Mouse (Mus musculus): ENCODE results near the gene Krtap4-6.
"Not testable (repeated sequence)": the region's sequence is repeated elsewhere in the genome, so short reads cannot be mapped to it uniquely, and the experiment has no call there.

The Krtap4-6 gene

DNA sequence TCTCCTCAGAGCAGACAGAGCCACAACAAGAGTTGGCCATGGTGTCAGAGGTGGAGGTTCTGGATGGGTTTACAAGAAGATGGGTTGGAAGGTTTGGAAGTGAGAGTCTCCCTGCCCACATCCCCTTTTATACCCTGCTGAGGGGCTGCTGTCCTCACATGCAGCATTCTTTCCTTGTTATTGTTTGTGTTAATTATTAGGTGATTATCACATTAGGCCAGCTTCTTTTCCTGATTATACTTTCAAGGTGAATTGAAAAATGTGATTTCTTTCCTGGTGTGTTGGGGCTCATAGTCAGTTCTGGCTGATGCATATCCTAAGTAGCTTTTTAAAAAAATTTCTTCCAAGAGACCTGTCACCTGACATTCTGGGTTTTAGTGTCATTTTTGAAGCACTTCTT, at the start of gene Krtap4-6:
Krtap4-6 (minus strand) TSS at position 101 of the 400 bp plus-strand sequence.
- DNase-seq (ENCODE audit: low spot score): no peak

DNA sequence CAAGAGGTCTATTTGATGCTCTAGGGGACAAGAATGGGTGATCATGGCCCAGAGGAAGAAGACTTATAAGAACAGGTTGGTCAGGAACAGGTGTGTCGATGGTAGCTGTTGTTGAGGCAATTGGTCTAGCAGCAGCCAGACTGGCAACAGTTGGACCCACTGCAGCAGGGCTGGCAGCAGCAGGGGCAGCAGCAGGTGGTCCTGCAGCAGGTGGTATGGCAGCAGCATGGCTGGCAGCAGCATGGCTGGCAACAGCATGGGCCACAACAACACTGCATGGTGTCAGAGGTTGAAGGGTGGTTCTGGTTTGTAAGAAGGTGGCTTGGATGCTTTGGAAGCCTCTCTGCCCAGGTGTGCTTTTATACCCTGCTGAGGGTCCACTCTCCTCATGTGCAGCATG, 24.7 kb upstream of the Krtap4-6 start, which contains the start of gene Gm14190:
Gm14190 (minus strand) TSS at position 278 of the 400 bp plus-strand sequence.
- no peak for DNase-seq (ENCODE audit: low spot score)

DNA sequence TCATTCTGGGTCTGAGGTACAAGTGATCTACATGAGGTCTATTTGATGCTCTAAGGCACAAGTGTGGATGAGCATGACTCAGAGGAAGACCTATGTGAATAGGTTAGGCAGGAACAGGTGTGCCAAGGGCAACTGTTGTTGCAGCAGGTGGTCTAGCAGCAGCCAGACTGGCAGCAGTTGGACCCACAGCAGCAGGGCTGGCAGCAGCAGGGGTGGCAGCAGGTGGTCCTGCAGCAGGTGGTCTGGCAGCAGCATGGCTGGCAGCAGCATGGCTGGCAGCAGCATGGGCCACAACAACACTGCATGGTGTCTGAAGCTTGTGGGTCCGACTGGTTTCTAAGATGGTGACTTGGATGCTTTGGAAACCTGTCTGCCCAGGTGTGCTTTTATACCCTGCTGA, 19.5 kb upstream of the Krtap4-6 start:
- DNase-seq (ENCODE audit: low spot score): not testable (repeated sequence)

DNA sequence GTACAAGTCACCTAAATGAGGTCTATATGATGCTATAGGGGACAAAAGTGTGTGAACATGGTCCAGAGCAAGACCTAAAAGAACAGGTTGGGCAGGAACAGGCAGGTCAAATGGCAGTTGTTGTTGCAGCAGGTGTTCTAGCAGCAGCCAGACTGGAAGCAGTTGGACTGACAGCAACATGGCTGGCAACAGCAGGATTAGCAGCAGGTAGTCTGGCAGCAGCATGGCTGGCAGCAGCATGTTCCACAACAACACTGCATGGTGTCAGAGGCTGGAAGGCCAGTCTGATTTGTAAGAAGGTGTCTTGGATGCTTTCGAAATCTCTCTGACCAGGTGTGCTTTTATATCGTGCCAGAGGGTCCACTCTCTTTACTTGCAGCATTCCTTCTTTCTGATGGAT, 17.7 kb upstream of the Krtap4-6 start:
- DNase-seq (ENCODE audit: low spot score): no peak

DNA sequence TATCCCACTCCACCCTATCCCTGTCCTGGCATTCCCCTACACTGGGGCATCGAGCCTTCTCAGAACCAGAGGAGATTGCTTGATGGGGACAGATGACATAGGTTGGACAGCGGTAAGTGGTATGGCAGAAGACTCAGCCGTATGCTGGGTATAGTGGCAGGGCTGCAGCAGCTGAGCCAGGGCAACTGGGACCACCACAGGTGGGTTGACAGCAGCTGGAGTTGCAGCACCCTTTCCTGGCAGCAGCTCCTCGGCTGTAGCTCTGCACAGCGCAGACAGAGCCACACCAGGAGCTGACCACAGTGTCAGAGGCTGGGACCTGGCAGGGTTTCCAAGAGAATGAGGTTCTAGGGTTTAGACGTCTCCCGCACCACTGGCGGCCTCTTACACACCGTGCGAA, 3.0 kb downstream of the Krtap4-6 start:
- no peak for DNase-seq (ENCODE audit: low spot score)

DNA sequence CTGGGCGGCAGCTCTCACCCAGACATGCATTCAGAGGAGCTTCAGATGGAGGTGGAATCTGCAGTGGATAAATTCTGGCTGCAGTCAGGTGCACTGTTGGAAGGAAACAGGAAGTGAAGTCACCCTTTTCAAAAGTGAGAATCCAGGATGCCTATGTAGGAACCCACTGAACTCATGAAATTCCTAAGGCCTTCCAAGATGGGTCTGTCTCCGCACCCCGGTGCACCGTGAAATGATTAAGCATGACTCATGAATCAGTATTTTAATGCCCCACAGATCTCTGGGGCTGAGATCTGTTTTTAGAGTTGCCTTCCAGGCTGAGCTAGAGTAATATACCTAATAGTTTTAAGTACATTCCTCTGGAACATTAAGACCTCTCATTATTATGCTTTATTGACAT, 6.5 kb downstream of the Krtap4-6 start:
- no peak for DNase-seq (ENCODE audit: low spot score)

DNA sequence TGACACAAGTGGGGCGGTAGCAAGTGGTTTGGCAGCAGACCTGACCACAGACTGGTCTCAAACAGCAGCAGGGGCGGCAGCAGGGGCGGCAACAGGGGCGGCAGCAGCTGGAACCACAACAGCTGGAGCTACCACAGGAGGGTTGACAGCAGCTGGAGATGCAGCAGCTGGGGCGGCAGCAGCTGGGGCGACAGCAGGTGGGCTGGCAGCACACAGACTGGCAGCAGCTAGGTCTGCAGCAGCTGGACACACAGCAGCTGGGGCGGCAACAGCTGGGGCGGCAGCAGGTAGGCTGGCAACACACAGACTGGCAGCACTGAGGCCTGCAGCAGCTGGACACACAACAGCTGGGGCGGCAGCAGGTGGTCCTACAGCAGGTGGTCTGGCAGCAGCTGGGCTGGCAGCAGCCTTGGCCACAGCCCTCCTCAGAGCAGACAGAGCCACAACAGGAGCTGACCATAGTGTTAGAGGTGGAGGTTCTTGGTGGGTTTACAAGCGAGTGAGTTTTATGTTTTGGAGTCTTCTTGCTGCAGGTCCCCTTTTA, 7.2 kb downstream of the Krtap4-6 start, which contains the start of gene Gm11563:
Gm11563 (minus strand) TSS at position 494 of the 544 bp plus-strand sequence.
- not testable (repeated sequence) for DNase-seq (ENCODE audit: low spot score)

DNA sequence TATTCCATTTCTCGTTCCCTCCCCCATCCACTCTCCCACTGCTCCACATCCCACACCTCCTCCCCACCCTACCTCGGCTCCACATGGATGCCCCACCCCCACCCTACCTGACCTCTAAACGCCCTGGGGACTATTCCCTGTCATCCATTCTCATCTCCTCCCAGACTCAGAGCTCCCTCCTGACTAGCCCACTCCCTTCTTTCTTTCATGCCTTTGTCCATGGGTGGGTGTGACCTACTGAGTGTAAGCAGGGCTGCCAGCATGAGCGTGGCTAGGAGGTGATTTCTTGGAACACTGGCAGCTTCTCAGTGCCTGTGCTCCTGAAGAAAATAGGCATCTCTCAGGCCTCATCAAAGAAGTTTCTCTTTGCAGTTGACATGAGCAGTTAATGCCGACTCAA, 8.7 kb downstream of the Krtap4-6 start:
- no peak for DNase-seq (ENCODE audit: low spot score)

DNA sequence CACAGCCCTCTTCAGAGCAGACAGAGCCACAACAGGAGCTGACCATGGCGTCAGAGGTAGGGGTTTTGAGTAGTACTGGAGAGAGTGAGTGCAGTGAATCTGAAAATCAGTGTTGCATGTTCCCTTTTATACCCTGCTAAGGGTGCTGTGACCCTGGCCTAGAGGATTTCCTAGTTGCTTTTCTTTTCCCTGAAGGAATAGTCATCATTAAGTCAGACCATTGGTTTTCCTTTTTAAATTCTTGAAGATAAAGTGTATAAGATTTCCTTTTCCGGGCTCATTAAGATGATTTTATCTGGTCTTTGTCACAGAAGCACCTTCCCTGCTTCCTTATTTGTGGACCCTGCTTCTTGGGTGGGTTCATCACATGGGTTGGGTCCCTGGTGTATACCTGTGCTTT, 15.6 kb downstream of the Krtap4-6 start, which contains the start of gene Gm11555:
Gm11555 (minus strand) TSS at position 101 of the 400 bp plus-strand sequence.
- DNase-seq (ENCODE audit: low spot score): no peak

DNA sequence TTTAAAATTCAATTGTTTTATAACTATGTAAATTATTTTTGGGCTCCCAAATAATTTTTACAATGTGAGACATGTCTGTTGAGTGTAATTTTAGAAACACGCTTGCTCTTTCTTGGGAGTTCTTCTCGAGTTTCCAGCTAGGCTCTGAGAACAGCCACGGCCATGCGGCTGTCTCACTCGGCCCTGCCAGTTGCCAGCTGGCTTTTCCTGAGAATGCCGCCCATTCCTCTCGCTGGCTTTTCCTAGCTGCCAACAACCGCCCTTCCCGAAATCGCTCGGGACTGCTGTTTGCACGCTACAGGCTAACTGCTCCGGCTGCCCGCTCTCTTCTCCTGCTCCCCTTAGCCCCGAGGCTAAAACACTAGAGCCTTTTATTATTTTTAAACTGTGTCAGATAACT, 19.3 kb downstream of the Krtap4-6 start:
- DNase-seq (ENCODE audit: low spot score): no peak

DNA sequence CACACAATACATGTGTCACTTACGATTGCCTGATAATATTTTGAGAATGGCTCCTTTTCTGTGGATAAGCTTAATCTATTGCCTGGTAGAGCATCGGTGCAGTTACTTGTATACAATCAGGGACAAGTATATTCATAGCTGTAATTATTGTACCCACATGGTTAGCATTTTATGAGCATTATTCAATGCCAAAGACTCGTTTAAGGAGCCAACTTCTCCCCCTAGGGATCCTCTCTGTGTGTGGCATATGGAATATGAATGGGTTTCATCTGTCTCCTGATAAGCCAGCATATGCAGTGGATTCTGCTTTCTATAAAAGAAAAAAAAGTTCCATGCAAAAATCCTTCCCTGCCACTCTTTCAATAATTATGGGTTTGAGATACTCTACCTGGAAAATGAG, 21.4 kb downstream of the Krtap4-6 start:
- DNase-seq (ENCODE audit: low spot score): no peak

DNA sequence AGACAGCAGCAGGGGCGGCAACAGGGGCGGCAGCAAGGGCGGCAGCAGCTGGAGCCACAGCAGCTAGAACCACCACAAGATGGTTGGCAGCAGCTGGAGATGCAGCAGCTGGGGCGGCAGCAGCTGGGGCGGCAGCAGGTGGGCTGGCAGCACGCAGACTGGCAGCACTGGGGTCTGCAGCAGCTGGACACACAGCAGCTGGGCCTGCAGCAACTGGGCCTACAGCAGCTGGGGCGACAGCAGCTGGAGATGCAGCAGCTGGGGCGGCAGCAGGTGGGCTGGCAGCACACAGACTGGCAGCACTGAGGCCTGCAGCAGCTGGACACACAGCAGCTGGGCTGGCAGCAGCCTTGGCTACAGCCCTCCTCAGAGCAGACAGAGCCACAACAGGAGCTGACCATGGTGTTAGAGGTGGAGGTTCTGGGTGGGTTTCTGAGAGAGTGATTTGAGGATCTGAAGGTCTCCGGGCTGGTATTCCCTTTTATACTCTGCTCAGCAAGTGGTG, 22.1 kb downstream of the Krtap4-6 start, which contains the start of gene Krtap4-7:
Krtap4-7 (minus strand) TSS at position 455 of the 505 bp plus-strand sequence.
- not testable (repeated sequence) for DNase-seq (ENCODE audit: low spot score)

DNA sequence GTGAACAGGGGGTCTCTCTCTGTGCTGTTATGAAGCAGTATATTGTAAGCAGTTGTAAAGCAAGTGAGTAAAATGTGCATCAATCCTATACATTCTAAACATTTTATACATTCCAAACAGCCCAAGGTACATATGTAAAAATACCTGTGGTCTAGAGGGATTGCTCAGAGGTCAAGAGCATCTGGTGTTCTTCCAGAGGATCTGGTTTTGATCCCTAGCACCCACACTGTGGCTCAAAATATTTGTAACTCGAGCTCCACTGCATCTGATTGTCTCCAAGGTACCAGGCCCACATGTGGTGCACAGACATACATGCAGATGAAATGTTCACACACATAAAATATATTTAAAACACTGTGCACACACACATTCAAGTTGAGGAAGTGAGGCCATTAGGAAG, 24.8 kb downstream of the Krtap4-6 start:
- DNase-seq (ENCODE audit: low spot score): no peak

DNA sequence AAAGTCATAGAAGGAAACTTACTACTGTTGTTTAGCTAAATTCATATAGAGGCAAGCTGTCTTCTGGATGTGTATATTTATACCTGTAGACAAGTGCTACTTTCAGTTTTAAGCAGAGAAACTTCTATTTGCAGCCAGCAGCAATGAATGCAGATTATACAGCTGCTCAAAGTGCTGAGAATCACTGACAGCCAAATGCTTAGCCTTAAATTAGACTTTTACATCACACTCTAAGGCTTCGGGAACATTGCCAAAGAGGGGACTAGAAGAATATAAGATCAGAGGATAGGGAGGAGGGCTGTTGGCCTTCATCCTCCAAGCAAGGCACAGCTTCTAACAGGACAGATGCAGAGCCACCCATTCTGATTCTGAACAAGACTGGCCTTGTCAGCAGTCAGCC, 28.7 kb downstream of the Krtap4-6 start:
- no peak for DNase-seq (ENCODE audit: low spot score)

DNA sequence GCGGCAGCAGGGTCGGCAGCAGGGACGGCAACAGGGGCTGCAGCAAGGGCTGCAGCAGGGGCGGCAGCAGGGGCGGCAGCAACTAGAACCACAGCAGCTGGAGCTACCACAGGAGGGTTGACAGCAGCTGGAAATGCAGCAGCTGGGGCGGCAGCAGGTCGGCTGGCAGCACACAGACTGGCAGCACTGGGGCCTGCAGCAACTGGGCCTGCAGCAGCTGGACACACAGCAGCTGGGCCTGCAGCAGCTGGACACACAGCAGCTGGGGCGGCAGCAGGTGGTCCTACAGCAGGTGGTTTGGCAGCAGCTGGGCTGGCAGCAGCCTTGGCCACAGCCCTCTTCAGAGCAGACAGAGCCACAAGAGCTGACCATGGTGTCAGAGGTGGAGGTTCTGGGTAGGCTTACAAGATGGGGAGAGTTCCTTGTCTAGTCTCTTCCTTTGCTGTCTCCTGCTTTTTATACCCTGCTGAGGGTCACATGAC, 31.1 kb downstream of the Krtap4-6 start, which contains the start of gene Krtap4-2:
Krtap4-2 (minus strand) TSS at position 432 of the 482 bp plus-strand sequence.
- DNase-seq (ENCODE audit: low spot score): no peak

DNA sequence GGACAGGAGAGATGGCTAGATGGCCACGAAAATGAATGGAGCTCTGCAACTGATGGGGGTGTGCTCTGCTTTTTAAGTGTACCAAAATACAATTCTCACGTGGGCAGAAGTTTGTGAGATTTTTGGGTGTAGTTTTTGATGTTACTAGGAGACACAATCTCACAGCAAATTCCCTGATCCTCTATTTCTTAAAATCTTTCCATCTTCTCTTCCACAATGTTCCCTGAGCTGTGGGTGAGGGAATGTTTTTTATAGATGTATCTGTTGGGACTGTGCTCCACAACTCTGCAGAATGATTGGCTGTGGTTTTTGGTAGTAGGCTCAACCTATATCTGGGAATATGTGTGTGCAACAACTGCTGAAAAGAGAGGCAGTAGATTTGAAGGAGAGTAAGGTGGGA, 32.5 kb downstream of the Krtap4-6 start:
- no peak for DNase-seq (ENCODE audit: low spot score)

DNA sequence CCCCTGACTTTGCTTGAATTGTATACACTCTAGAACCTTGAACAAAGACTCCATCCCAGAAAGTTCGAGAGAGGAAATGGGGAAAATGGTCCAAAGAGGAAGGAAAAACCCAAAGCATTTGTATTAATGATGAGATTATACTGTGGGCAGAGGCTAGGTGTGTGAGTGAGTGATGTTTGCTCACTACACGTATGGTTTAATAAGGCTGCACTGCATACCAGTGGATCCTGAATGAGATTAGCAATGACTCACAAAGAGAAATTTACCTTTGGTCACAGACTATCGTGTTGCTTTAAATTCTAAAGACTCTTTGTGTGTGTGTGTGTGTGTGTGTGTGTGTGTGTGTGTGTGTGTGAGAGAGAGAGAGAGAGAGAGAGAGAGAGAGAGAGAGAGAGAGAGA, 34.9 kb downstream of the Krtap4-6 start:
- no peak for DNase-seq (ENCODE audit: low spot score)

DNA sequence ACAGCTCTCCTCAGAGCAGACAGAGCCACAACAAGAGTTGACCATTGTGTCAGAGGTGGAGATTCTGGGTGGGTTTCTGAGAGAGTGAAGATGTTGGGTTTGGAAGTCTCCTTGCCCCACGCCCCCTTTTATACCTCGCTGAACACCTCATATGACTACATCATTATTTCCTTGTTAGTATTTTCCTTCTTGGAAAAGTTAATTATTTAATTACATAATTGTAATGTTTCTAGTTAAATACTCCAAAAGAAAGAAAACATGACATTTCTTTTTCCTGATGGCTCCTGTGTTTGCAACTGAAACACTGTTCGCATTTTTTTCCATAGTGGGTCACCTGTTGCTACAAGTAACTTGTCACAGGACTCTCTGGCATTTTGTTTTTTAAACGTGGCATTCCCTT, 37.6 kb downstream of the Krtap4-6 start, which contains the start of gene Krtap4-1:
Krtap4-1 (minus strand) TSS at position 101 of the 400 bp plus-strand sequence.
- DNase-seq (ENCODE audit: low spot score): no peak

DNA sequence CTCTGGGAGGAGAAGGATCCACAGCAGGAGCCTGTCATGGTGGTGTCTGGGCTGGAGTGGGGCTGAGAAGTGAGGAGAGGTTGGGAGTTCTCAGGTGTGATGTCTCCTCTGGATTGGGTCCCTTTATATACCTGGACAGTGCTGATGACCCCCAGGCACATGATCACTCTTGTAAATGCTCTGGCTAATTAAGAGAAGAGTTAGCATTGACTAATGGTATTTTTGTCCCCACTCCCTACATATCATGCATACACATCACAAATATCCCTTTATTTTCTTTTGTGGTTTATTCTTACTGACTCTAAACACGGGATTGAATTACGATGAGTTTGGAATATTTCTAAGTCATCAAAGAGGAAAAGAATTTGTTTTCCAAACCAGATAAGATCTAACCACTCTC, 45.4 kb downstream of the Krtap4-6 start, which contains the start of gene Gm11562:
Gm11562 (minus strand) TSS at position 101 of the 400 bp plus-strand sequence.
- no peak for DNase-seq (ENCODE audit: low spot score)

All from ovary, postnatal 36 days (tissue).